Mouse (Mus musculus): Measurements from ENCODE around the gene Pou2f2. TPM values are rescaled to one million over a fixed set of nuclear protein-coding genes. Genes with fewer than 3 reads are reported as not detected.

Pou2f2 gene
- polyA plus RNA-seq (2017; shearing (Covaris generic)): 51.5 TPM

DNA sequence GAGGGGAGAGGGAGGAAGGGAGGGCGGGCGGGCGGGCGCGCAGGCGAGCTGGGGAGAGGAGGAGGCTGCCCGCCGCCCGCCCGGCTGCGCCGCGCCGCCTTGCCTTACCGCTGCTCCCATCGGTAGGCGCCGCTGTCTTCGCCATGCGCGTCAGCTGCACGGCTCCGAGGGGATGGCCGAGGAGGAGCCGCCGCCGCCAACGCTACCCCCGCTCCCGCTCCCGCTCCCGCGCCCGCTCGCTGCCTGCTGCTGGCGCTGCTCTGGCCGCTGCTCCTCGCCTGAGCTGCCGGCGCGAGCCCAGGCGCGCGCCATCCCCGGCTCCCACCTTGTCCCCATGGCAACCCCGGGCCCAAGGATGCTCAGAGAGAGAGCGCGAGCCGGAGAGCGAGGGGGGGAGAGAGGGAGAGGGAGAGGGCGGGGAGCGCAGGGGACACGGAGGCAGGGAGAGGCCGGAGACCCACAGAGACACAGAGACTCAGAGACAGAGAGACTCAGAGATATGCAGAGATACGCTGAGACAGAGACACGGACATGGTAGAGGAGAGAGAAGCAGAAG lies at the start of gene Pou2f2:
Gene Pou2f2, minus strand, starts transcription at position 121 of the 556 bp plus-strand sequence.

GRCm38 (mm10) chr7:25221102-25221883 lies 41.8 kb upstream of the Pou2f2 start, which contains the start of gene Zfp526:
TSS of gene Zfp526 (plus strand) at chr7:25221425.

DNA sequence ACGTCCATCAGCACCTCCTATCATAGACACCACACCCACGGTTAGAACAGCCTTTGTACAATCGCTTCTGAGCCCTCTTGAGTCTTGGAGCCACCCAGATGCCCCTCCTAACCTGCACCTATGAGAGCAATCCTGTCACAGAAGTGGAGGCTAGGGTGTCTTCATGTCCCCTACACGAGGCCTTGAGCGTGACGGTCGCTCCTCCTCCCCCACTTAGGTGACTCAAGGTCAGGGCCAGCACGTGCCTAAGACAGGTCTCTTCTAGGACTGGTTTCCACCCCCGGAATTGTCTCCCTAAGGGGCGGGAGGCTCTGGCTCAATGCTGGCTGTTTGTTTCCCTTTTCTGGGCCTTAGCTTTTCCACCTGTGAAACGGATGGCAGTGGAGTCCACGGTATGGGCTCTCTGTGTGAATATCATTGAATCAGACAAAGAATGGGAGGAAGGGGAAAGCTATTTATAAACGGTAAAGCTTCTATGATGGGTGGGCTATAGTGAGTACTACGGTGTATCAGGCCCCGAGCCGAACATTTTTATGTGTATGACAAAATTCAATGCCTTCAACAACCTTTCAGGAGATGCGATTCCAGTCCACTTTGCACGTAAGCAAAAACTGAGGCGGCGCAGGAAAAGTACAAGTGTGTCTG lies 41.1 kb upstream of the Pou2f2 start, which contains the start of gene Dedd2:
Gene Dedd2, minus strand, starts transcription at position 159 of the 645 bp plus-strand sequence.

DNA sequence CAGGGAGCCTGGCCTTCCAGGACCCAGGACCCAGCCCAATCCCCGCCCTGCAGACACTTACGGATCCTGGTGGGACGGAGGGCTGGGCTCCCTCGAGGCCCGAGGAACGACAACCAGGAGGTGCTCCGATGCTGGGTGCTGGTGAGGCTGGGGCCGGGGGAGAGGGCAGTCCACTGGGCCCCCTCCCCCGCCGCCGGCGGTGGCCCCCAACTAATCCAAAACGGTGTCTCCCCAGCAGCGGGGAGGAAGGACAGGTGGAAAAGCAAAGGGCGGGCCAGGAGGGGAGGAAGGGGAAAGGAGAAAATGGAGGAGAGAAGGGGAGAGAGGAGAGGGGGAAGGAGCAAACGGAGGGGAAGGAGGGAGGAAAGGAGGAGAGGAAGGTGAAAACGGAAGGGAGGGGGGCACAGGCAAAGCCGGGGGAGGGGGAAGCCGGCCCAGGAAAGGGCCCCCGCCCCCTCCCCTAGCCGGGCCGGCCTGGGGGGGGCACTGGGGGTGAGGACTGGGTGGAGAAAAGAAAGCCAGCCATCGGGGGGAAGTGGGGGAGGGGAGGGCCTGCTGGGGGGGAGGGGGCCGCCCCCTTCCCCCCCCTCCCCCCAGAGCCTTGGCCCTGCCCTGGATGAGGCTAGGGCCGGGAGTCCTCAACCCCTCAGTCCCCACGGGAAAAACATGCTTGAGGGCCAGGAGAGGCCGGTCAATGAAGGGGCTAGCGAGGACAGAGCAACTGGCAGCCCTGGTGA lies 107.4 kb downstream of the Pou2f2 start, which contains the start of the genes Grik5 and Zfp574:
Gene Grik5, minus strand, starts transcription at position 368 of the 737 bp plus-strand sequence.
Gene Zfp574, plus strand, starts transcription at position 589 of the 737 bp plus-strand sequence.

Other genes starting within 250 kb of the Pou2f2 start
- gene Gm4881, start 235.2 kb downstream of the Pou2f2 start, polyA plus RNA-seq (2017; shearing (Covaris generic)): not detected
- gene Rabac1, start 207.0 kb downstream of the Pou2f2 start, polyA plus RNA-seq (2017; shearing (Covaris generic)): 852 TPM
- gene Atp1a3, start 173.8 kb downstream of the Pou2f2 start, polyA plus RNA-seq (2017; shearing (Covaris generic)): 5.0 TPM
- gene Grik5, start 107.4 kb downstream of the Pou2f2 start, polyA plus RNA-seq (2017; shearing (Covaris generic)): 1.6 TPM
- gene Zfp574, start 107.2 kb downstream of the Pou2f2 start, polyA plus RNA-seq (2017; shearing (Covaris generic)): 35.2 TPM
- 119 TPM for gene Dedd2, start 40.9 kb upstream of the Pou2f2 start, polyA plus RNA-seq (2017; shearing (Covaris generic))
- 0.99 TPM for gene Zfp526, start 41.7 kb upstream of the Pou2f2 start, polyA plus RNA-seq (2017; shearing (Covaris generic))
- gene Gsk3a, start 58.1 kb upstream of the Pou2f2 start, polyA plus RNA-seq (2017; shearing (Covaris generic)): 78.5 TPM
- 4.8 TPM for gene Erf, start 71.0 kb upstream of the Pou2f2 start, polyA plus RNA-seq (2017; shearing (Covaris generic))
- gene Cic, start 88.0 kb upstream of the Pou2f2 start, polyA plus RNA-seq (2017; shearing (Covaris generic)): 32.6 TPM
- gene Pafah1b3, start 118.3 kb upstream of the Pou2f2 start, polyA plus RNA-seq (2017; shearing (Covaris generic)): 15.7 TPM
- gene Prr19, start 121.7 kb upstream of the Pou2f2 start, polyA plus RNA-seq (2017; shearing (Covaris generic)): not detected
- not detected for gene Tmem145, start 126.4 kb upstream of the Pou2f2 start, polyA plus RNA-seq (2017; shearing (Covaris generic))
- 0.20 TPM for gene Megf8, start 137.4 kb upstream of the Pou2f2 start, polyA plus RNA-seq (2017; shearing (Covaris generic))
- not detected for gene Cnfn, start 190.0 kb upstream of the Pou2f2 start, polyA plus RNA-seq (2017; shearing (Covaris generic))
- 4.2 TPM for gene Lipe, start 219.0 kb upstream of the Pou2f2 start, polyA plus RNA-seq (2017; shearing (Covaris generic))
- gene Cxcl17, start 233.2 kb upstream of the Pou2f2 start, polyA plus RNA-seq (2017; shearing (Covaris generic)): not detected

Data from effector memory CD4-positive, alpha-beta T cell, adult 7 months (primary cell).